16 mouse cellular contexts compared by ENCODE assay signal in genomic region chr7:34394091-34394490, GRCm38 (mm10).
"Had no signal": no experiment of that assay in that cellular context is flagged by ENCODE, and none has a peak within 500 bp of the region (broad histone marks: within the 10 kb centered on the region; RNA-seq: fewer than 3 reads in every experiment).

No protein-coding gene starts in this region.

- H3K27ac ChIP-seq: kidney, postnatal 0 days; layer of hippocampus, adult 2 months; limb, embryonic 15.5 days; liver, embryonic 13.5 days; lung, embryonic 15.5 days; macrophage; midbrain, embryonic 12.5 days; stomach, postnatal 0 days had no signal

- H3K4me3 ChIP-seq: layer of hippocampus, adult 2 months; limb, embryonic 15.5 days; liver, embryonic 13.5 days; lung, embryonic 15.5 days; megakaryocyte, embryonic 14.5 days; midbrain, embryonic 12.5 days had no signal

- H3K9me3 ChIP-seq: limb, embryonic 15.5 days; liver, embryonic 13.5 days; lung, embryonic 15.5 days; megakaryocyte, embryonic 14.5 days; midbrain, embryonic 12.5 days had no signal

- ATAC-seq: liver, postnatal 0 days; midbrain, embryonic 16.5 days had no signal

- H3K9ac ChIP-seq: limb, embryonic 15.5 days; liver, embryonic 13.5 days; liver, postnatal 0 days; lung, embryonic 15.5 days; midbrain, embryonic 12.5 days had no signal

- H3K27me3 ChIP-seq: limb, embryonic 15.5 days; liver, embryonic 13.5 days; lung, embryonic 15.5 days; megakaryocyte, embryonic 14.5 days; midbrain, embryonic 12.5 days had no signal

- DNase-seq: kidney, adult 9 months; kidney, postnatal 36 days; layer of hippocampus, postnatal 36 days; liver, embryonic 13.5 days; liver, postnatal 0 days; lung, postnatal 14 days; thymus, postnatal 4 days had no signal

- H3K36me3 ChIP-seq: limb, embryonic 15.5 days; liver, embryonic 13.5 days; lung, embryonic 15.5 days; midbrain, embryonic 12.5 days had no signal

- H3K4me2 ChIP-seq: limb, embryonic 15.5 days; liver, embryonic 13.5 days; lung, embryonic 15.5 days; midbrain, embryonic 12.5 days had no signal
